In genomic region chr15:78826213-78827204, GRCm38 (mm10) we compare ENCODE assay signal across 8 mouse cellular contexts. TPM values are rescaled to one million over a fixed set of nuclear protein-coding genes. Genes with fewer than 3 reads are reported as not detected.
DNase-seq lines count a peak whose midpoint lies in the region; ATAC-seq and TF ChIP-seq lines count a peak whose summit lies in the region.

No protein-coding gene starts in this region.

- peaks cover 27% of the 10 kb centered on the region for H3K27me3 ChIP-seq in E14TG2a.4 (ENCODE audit: insufficient read depth, low read length)
- H3K27me3 ChIP-seq in embryonic facial prominence, embryonic 13.5 days, result 0 out of 2 replicates have a peak, but pooled peaks cover 3% of the 10 kb centered on the region
- 0 out of 2 replicates have a peak, but pooled peaks cover 9% of the 10 kb centered on the region for H3K27me3 ChIP-seq in heart, embryonic 12.5 days (replicated peaks)
- H3K27me3 ChIP-seq in kidney, postnatal 0 days (ENCODE audit: insufficient read depth, low read length), result no peaks in the 10 kb centered on the region
- H3K27me3 ChIP-seq in neural tube, embryonic 15.5 days (replicated peaks), result peaks cover 22% of the 10 kb centered on the region

- no peak for TF ChIP-seq POLR2A in lung, adult 2 months (IDR thresholded peaks at IDR 0.05; ENCODE audit: borderline replicate concordance, extremely low read depth, low read depth, low read length)

- no peaks in the 10 kb centered on the region for H3K36me3 ChIP-seq in E14TG2a.4 (ENCODE audit: insufficient read depth, low read length)
- H3K36me3 ChIP-seq in embryonic facial prominence, embryonic 13.5 days, result no peaks in the 10 kb centered on the region
- H3K36me3 ChIP-seq in heart, embryonic 12.5 days, result no peaks in the 10 kb centered on the region
- no peaks in the 10 kb centered on the region for H3K36me3 ChIP-seq in kidney, postnatal 0 days (ENCODE audit: insufficient read depth, low read length)
- H3K36me3 ChIP-seq in neural tube, embryonic 15.5 days, result no peaks in the 10 kb centered on the region

- WGBS in embryonic facial prominence, embryonic 13.5 days, result 18% methylated on average over 28 of the region's 28 CpGs
- WGBS in heart, embryonic 12.5 days, result 20% methylated on average over 28 of the region's 28 CpGs
- WGBS in kidney, postnatal 0 days, result 20% methylated on average over 28 of the region's 28 CpGs
- WGBS in lung, adult 2 months, result 17% methylated on average over 28 of the region's 28 CpGs
- WGBS in neural tube, embryonic 15.5 days, result 24% methylated on average over 28 of the region's 28 CpGs

- H3K9ac ChIP-seq in embryonic facial prominence, embryonic 13.5 days, result 0 out of 2 replicates have a peak overlapping the region, but pooled peaks have one; percentile 16
- 0 out of 2 replicates have a peak overlapping the region, but pooled peaks have one; percentile 21 for H3K9ac ChIP-seq in heart, embryonic 12.5 days
- no peak overlapping the region for H3K9ac ChIP-seq in kidney, postnatal 0 days (ENCODE audit: low read depth, low read length)
- no peak overlapping the region for H3K9ac ChIP-seq in neural tube, embryonic 15.5 days (replicated peaks)

- TF ChIP-seq CTCF in E14TG2a.4 (conservative IDR thresholded peaks at IDR 0.05; ENCODE audit: low read length), result peak; percentile 56
- TF ChIP-seq CTCF in kidney, postnatal 0 days (IDR thresholded peaks at IDR 0.05; ENCODE audit: low read depth), result peak; percentile 95
- peak; percentile 94 for TF ChIP-seq CTCF in lung, adult 2 months (IDR thresholded peaks at IDR 0.05; ENCODE audit: insufficient read depth, low read length)

- peak; percentile 74 for DNase-seq in adrenal gland, postnatal 25 days
- peak; percentile 94 for DNase-seq in kidney, postnatal 0 days (ENCODE audit: low spot score)
- DNase-seq in lung, adult 2 months, result peak; percentile 70
- no peak for DNase-seq in urinary bladder, adult 2 months (ENCODE audit: low spot score)

- no peak overlapping the region for H3K4me3 ChIP-seq in E14TG2a.4 (replicated peaks; ENCODE audit: low read length)
- no peak overlapping the region for H3K4me3 ChIP-seq in embryonic facial prominence, embryonic 13.5 days
- no peak overlapping the region for H3K4me3 ChIP-seq in heart, embryonic 12.5 days
- no peak overlapping the region for H3K4me3 ChIP-seq in kidney, postnatal 0 days (replicated peaks; ENCODE audit: low read depth, low read length)
- no peak overlapping the region for H3K4me3 ChIP-seq in lung, adult 2 months (replicated peaks; ENCODE audit: extremely low read depth, low read depth, low read length)
- no peak overlapping the region for H3K4me3 ChIP-seq in neural tube, embryonic 15.5 days (replicated peaks)

- H3K9me3 ChIP-seq in E14TG2a.4 (ENCODE audit: low read length), result no peaks in the 10 kb centered on the region
- no peaks in the 10 kb centered on the region for H3K9me3 ChIP-seq in embryonic facial prominence, embryonic 13.5 days
- H3K9me3 ChIP-seq in heart, embryonic 12.5 days (replicated peaks), result no peaks in the 10 kb centered on the region
- H3K9me3 ChIP-seq in kidney, postnatal 0 days (replicated peaks; ENCODE audit: low read length), result no peaks in the 10 kb centered on the region
- H3K9me3 ChIP-seq in neural tube, embryonic 15.5 days (replicated peaks), result no peaks in the 10 kb centered on the region

- peak overlapping the region; percentile 20; the same call in 1 of the 2 replicates for H3K4me2 ChIP-seq in embryonic facial prominence, embryonic 13.5 days
- no peak overlapping the region for H3K4me2 ChIP-seq in heart, embryonic 12.5 days
- no peak overlapping the region for H3K4me2 ChIP-seq in kidney, postnatal 0 days (ENCODE audit: low read length)
- H3K4me2 ChIP-seq in neural tube, embryonic 15.5 days, result no peak overlapping the region

- ATAC-seq in embryonic facial prominence, embryonic 13.5 days (ENCODE audit: insufficient number of reproducible peaks, insufficient read depth, low FRiP score, low TSS enrichment, low read depth), result no peak
- peak; percentile 22; the same call in 1 of the 2 replicates for ATAC-seq in heart, embryonic 12.5 days (ENCODE audit: insufficient number of reproducible peaks, low FRiP score)
- peak; percentile 71; the same call in 1 of the 2 replicates for ATAC-seq in kidney, postnatal 0 days (replicated peaks; ENCODE audit: low FRiP score, low read depth)
- ATAC-seq in neural tube, embryonic 15.5 days (ENCODE audit: low FRiP score), result peak; percentile 72

- no peak overlapping the region for H3K27ac ChIP-seq in embryonic facial prominence, embryonic 13.5 days
- H3K27ac ChIP-seq in heart, embryonic 12.5 days (ENCODE audit: poor library complexity, severe bottlenecking), result no peak overlapping the region
- no peak overlapping the region for H3K27ac ChIP-seq in kidney, postnatal 0 days
- H3K27ac ChIP-seq in neural tube, embryonic 15.5 days (replicated peaks), result no peak overlapping the region

- peaks cover 28% of the 10 kb centered on the region for H3K4me1 ChIP-seq in E14TG2a.4 (replicated peaks; ENCODE audit: low read depth, low read length)
- peaks cover 22% of the 10 kb centered on the region for H3K4me1 ChIP-seq in embryonic facial prominence, embryonic 13.5 days
- peaks cover 6% of the 10 kb centered on the region for H3K4me1 ChIP-seq in heart, embryonic 12.5 days (replicated peaks)
- H3K4me1 ChIP-seq in kidney, postnatal 0 days (replicated peaks; ENCODE audit: insufficient read depth, low read length), result peaks cover 11% of the 10 kb centered on the region
- peaks cover 17% of the 10 kb centered on the region for H3K4me1 ChIP-seq in lung, adult 2 months (ENCODE audit: control insufficient read depth, insufficient read depth, low read length)
- peaks cover 10% of the 10 kb centered on the region for H3K4me1 ChIP-seq in neural tube, embryonic 15.5 days

RNA-seq across cellular contexts. Expression of gene Cdc42ep1, which starts 15.9 kb away (rescaled TPM):
- 38.8 and 43.4 TPM in 2 replicates for total RNA-seq in adrenal gland, postnatal 25 days (2021)
- 25.2 and 28.6 TPM in 2 replicates for polyA plus RNA-seq in embryonic facial prominence, embryonic 13.5 days (2015; fragmentation: Nextera tagmentation; extraction: Ambion mirVana)
- 40.5 and 40.8 TPM in 2 replicates for polyA plus RNA-seq in heart, embryonic 12.5 days (2016; fragmentation: Nextera tagmentation; extraction: Ambion mirVana)
- polyA plus RNA-seq in kidney, postnatal 0 days (2015; fragmentation: Nextera tagmentation; extraction: Ambion mirVana), result 51.4 and 57.1 TPM in 2 replicates
- 221 and 277 TPM in 2 replicates for polyA plus RNA-seq in lung, adult 2 months (2012; rRNA removed)
- polyA plus RNA-seq in neural tube, embryonic 15.5 days (2015; fragmentation: Nextera tagmentation; extraction: Ambion mirVana), result 12.0 and 16.2 TPM in 2 replicates
- 21.0 and 21.6 TPM in 2 replicates for polyA plus RNA-seq in urinary bladder, adult 2 months (2012; rRNA removed)

RNA-seq across cellular contexts. Expression of gene Card10, which starts 23.7 kb away (rescaled TPM):
- 6.5 and 7.0 TPM in 2 replicates for total RNA-seq in adrenal gland, postnatal 25 days (2021)
- polyA plus RNA-seq in embryonic facial prominence, embryonic 13.5 days (2015; fragmentation: Nextera tagmentation; extraction: Ambion mirVana), result 3.0 and 3.2 TPM in 2 replicates
- polyA plus RNA-seq in heart, embryonic 12.5 days (2016; fragmentation: Nextera tagmentation; extraction: Ambion mirVana), result 6.1 and 7.5 TPM in 2 replicates
- 8.2 and 9.2 TPM in 2 replicates for polyA plus RNA-seq in kidney, postnatal 0 days (2015; fragmentation: Nextera tagmentation; extraction: Ambion mirVana)
- polyA plus RNA-seq in lung, adult 2 months (2012; rRNA removed), result 61.5 and 73.5 TPM in 2 replicates
- 1.9 and 3.7 TPM in 2 replicates for polyA plus RNA-seq in neural tube, embryonic 15.5 days (2015; fragmentation: Nextera tagmentation; extraction: Ambion mirVana)
- polyA plus RNA-seq in urinary bladder, adult 2 months (2012; rRNA removed), result 8.6 and 9.5 TPM in 2 replicates

RNA-seq across cellular contexts. Expression of gene Lgals2, which starts 28.8 kb away (rescaled TPM):
- not detected in 2 replicates for total RNA-seq in adrenal gland, postnatal 25 days (2021)
- polyA plus RNA-seq in embryonic facial prominence, embryonic 13.5 days (2015; fragmentation: Nextera tagmentation; extraction: Ambion mirVana), result 1.3 TPM in 1 of 2 replicates, not detected in the other
- polyA plus RNA-seq in heart, embryonic 12.5 days (2016; fragmentation: Nextera tagmentation; extraction: Ambion mirVana), result 0.84 TPM in 1 of 2 replicates, not detected in the other
- 0.91 and 1.2 TPM in 2 replicates for polyA plus RNA-seq in kidney, postnatal 0 days (2015; fragmentation: Nextera tagmentation; extraction: Ambion mirVana)
- 6.0 and 7.2 TPM in 2 replicates for polyA plus RNA-seq in lung, adult 2 months (2012; rRNA removed)
- polyA plus RNA-seq in neural tube, embryonic 15.5 days (2015; fragmentation: Nextera tagmentation; extraction: Ambion mirVana), result 26.1 TPM in 1 of 2 replicates, not detected in the other
- polyA plus RNA-seq in urinary bladder, adult 2 months (2012; rRNA removed), result 1.3 and 2.1 TPM in 2 replicates

RNA-seq across cellular contexts. Expression of gene Gga1, which starts 50.5 kb away (rescaled TPM):
- 58.1 and 61.5 TPM in 2 replicates for total RNA-seq in adrenal gland, postnatal 25 days (2021)
- polyA plus RNA-seq in embryonic facial prominence, embryonic 13.5 days (2015; fragmentation: Nextera tagmentation; extraction: Ambion mirVana), result 42.5 and 51.8 TPM in 2 replicates
- polyA plus RNA-seq in heart, embryonic 12.5 days (2016; fragmentation: Nextera tagmentation; extraction: Ambion mirVana), result 54.0 and 54.7 TPM in 2 replicates
- 41.5 and 42.8 TPM in 2 replicates for polyA plus RNA-seq in kidney, postnatal 0 days (2015; fragmentation: Nextera tagmentation; extraction: Ambion mirVana)
- 113 and 121 TPM in 2 replicates for polyA plus RNA-seq in lung, adult 2 months (2012; rRNA removed)
- polyA plus RNA-seq in neural tube, embryonic 15.5 days (2015; fragmentation: Nextera tagmentation; extraction: Ambion mirVana), result 42.6 and 44.1 TPM in 2 replicates
- polyA plus RNA-seq in urinary bladder, adult 2 months (2012; rRNA removed), result 53.5 and 56.7 TPM in 2 replicates

RNA-seq across cellular contexts. Expression of gene Mfng, which starts 53.2 kb away (rescaled TPM):
- total RNA-seq in adrenal gland, postnatal 25 days (2021), result 11.9 and 14.5 TPM in 2 replicates
- polyA plus RNA-seq in embryonic facial prominence, embryonic 13.5 days (2015; fragmentation: Nextera tagmentation; extraction: Ambion mirVana), result 16.1 and 18.8 TPM in 2 replicates
- polyA plus RNA-seq in heart, embryonic 12.5 days (2016; fragmentation: Nextera tagmentation; extraction: Ambion mirVana), result 7.3 and 7.9 TPM in 2 replicates
- 18.8 and 18.9 TPM in 2 replicates for polyA plus RNA-seq in kidney, postnatal 0 days (2015; fragmentation: Nextera tagmentation; extraction: Ambion mirVana)
- 78.0 and 98.3 TPM in 2 replicates for polyA plus RNA-seq in lung, adult 2 months (2012; rRNA removed)
- polyA plus RNA-seq in neural tube, embryonic 15.5 days (2015; fragmentation: Nextera tagmentation; extraction: Ambion mirVana), result 14.5 and 22.6 TPM in 2 replicates
- polyA plus RNA-seq in urinary bladder, adult 2 months (2012; rRNA removed), result 8.0 and 9.2 TPM in 2 replicates

Comparison
In these comparisons a context has a peak if more than half of its experiments do, and no peak if none do; other contexts are left out.
1. H3K9ac ChIP-seq: peak in embryonic facial prominence, embryonic 13.5 days (single experiment) and heart, embryonic 12.5 days (single experiment); none in kidney, postnatal 0 days (single experiment) and neural tube, embryonic 15.5 days (single experiment).
2. Peak in every context shown above with its lines, with median percentiles within 50 percentile points of each other: CTCF ChIP-seq.